Mouse (Mus musculus) G1E (cell line): ENCODE data around the gene Prap1.

Experiments
- CTCF ChIP-seq: IDR thresholded peaks from 2 replicates; pipeline ENCODE4 v1.5.1; 2012; ENCODE audit warnings: low read depth, low read length, inconsistent platforms, mixed read lengths
- GATA1 ChIP-seq: IDR thresholded peaks from 2 replicates; pipeline ENCODE4 v1.6.1; 2012; ENCODE audit warnings: borderline replicate concordance, low read length, inconsistent platforms, mixed read lengths
- GATA2 ChIP-seq: IDR thresholded peaks from 2 replicates; pipeline ENCODE4 v1.6.1; 2012; ENCODE audit warnings: low read depth, low read length, inconsistent platforms, borderline replicate concordance
- POLR2AphosphoS5 ChIP-seq: IDR thresholded peaks from 2 replicates; pipeline ENCODE4 v1.6.1; 2012; ENCODE audit warnings: low read depth, low read length, inconsistent platforms; ENCODE audit not compliant: insufficient replicate concordance
- TAL1 ChIP-seq: conservative IDR thresholded peaks from 2 replicates; pipeline ENCODE4 v1.6.1; 2012; ENCODE audit warnings: low read depth, low read length, inconsistent platforms, mixed read lengths

- TF ChIP-seq CTCF (no peak), TAL1 (no peak), POLR2AphosphoS5 (no peak), GATA1 (no peak), GATA2 (no peak)
Observed at GRCm38 (mm10) chr7:140094954-140095353, 1.8 kb downstream of the Prap1 start.
